In genomic region chr4:71291111-71291740, GRCm38 (mm10) we compare ENCODE assay signal across 7 mouse cellular contexts.
DNase-seq lines count a peak whose midpoint lies in the region; ATAC-seq and TF ChIP-seq lines count a peak whose summit lies in the region.
"Not testable (repeated sequence)": the region's sequence is repeated elsewhere in the genome, so short reads cannot be mapped to it uniquely, and the experiment has no call there.

No protein-coding gene starts in this region.

- not testable (repeated sequence) for ATAC-seq in heart, embryonic 15.5 days (replicated peaks; ENCODE audit: insufficient number of reproducible peaks, insufficient read depth, low FRiP score, low read depth)
- ATAC-seq in liver, embryonic 13.5 days (ENCODE audit: low read depth), result peak; percentile 69

- not testable (repeated sequence) for TF ChIP-seq POLR2A in spleen, adult 2 months (IDR thresholded peaks at IDR 0.05; ENCODE audit: low read depth, low read length)

- H3K79me2 ChIP-seq in macrophage (ENCODE audit: inconsistent target), result not testable (repeated sequence)

- 0 out of 2 replicates have a peak overlapping the region, but pooled peaks have one; percentile 3 for H3K4me2 ChIP-seq in heart, embryonic 15.5 days
- peak overlapping the region; percentile 47 for H3K4me2 ChIP-seq in liver, embryonic 13.5 days

- not testable (repeated sequence) for H3K9ac ChIP-seq in heart, embryonic 15.5 days; liver, embryonic 13.5 days

- not testable (repeated sequence) for H3K4me1 ChIP-seq in heart, embryonic 15.5 days (replicated peaks); liver, embryonic 13.5 days (replicated peaks); spleen, adult 2 months (ENCODE audit: control insufficient read depth, insufficient read depth, insufficient read length)

- H3K9me3 ChIP-seq in heart, embryonic 15.5 days (replicated peaks), result peaks cover 16% of the 10 kb centered on the region; the same call in 1 of the 2 replicates
- not testable (repeated sequence) for H3K9me3 ChIP-seq in liver, embryonic 13.5 days (replicated peaks)

- peak overlapping the region; percentile 4; the same call in 1 of the 2 replicates for H3K4me3 ChIP-seq in heart, embryonic 15.5 days
- peak overlapping the region; percentile 44 for H3K4me3 ChIP-seq in liver, embryonic 13.5 days (replicated peaks)
- peak overlapping the region; percentile 34 for H3K4me3 ChIP-seq in macrophage (ENCODE audit: inconsistent target)
- peak overlapping the region; percentile 56 for H3K4me3 ChIP-seq in spleen, adult 2 months (ENCODE audit: extremely low read depth, insufficient read depth, insufficient read length)

- not testable (repeated sequence) for H3K27me3 ChIP-seq in heart, embryonic 15.5 days; liver, embryonic 13.5 days; spleen, adult 2 months (ENCODE audit: control insufficient read depth, insufficient read depth, low read length)

- H3K36me3 ChIP-seq in heart, embryonic 15.5 days; liver, embryonic 13.5 days; macrophage (ENCODE audit: inconsistent target); spleen, adult 2 months (ENCODE audit: control insufficient read depth, insufficient read depth, low read length): not testable (repeated sequence)

- WGBS in heart, embryonic 15.5 days, result 87% methylated on average over 22 of the region's 22 CpGs
- 69% methylated on average over 22 of the region's 22 CpGs for WGBS in liver, embryonic 13.5 days (ENCODE audit: insufficient replicate concordance)
- 24% methylated on average over 20 of the region's 22 CpGs for WGBS in macrophage (ENCODE audit: missing documents)
- WGBS in spleen, adult 2 months, result 34% methylated on average over 22 of the region's 22 CpGs

- H3K27ac ChIP-seq in heart, embryonic 15.5 days; liver, embryonic 13.5 days: not testable (repeated sequence)
- peak overlapping the region; percentile 62 for H3K27ac ChIP-seq in macrophage
- peak overlapping the region; percentile 86 for H3K27ac ChIP-seq in spleen, adult 2 months (ENCODE audit: insufficient read depth, low read length)

- peak; percentile 82 for DNase-seq in MN1 (ENCODE audit: low spot score)
- peak; percentile 34 for DNase-seq in c-Kit-positive CD71-positive TER-119-positive erythroid progenitor cells, embryonic 14.5 days (ENCODE audit: low spot score)
- DNase-seq in kidney, postnatal 10 days, result peak; percentile 34
- not testable (repeated sequence) for DNase-seq in liver, embryonic 13.5 days
- DNase-seq in spleen, adult 2 months (ENCODE audit: low read depth in 1 of 2, low spot score in 2 of 2), result peak; percentile 65 to 66

- TF ChIP-seq CTCF in spleen, adult 2 months (IDR thresholded peaks at IDR 0.05; ENCODE audit: extremely low read depth, insufficient read depth, insufficient read length, insufficient replicate concordance), result not testable (repeated sequence)

Comparison
In these comparisons a context has a peak if more than half of its experiments do, and no peak if none do; other contexts are left out.
1. H3K4me3 ChIP-seq: peak in every context shown above with its lines; median percentile 56 in spleen, adult 2 months; 44 in liver, embryonic 13.5 days; 34 in macrophage; 4 in heart, embryonic 15.5 days.